Mouse (Mus musculus) lung, adult 2 months (tissue): Measurements from ENCODE around the gene Ccna2. TPM values are rescaled to one million over a fixed set of nuclear protein-coding genes. Genes with fewer than 3 reads are reported as not detected.
A peak's percentile ranks its signal among the peaks of the same experiment; 100 is the strongest.
"Not testable (repeated sequence)": the region's sequence is repeated elsewhere in the genome, so short reads cannot be mapped to it uniquely, and the experiment has no call there.

ENCODE experiments used
- DNase-seq: peaks from one replicate; pipeline ENCODE4 v3.0.0; 2022
- H3K4me1 ChIP-seq: fragments of 200-500 bp; 2 replicates; pipeline ENCODE4 v1.6.1; 2011; ENCODE audit warnings: low read length; ENCODE audit not compliant: control insufficient read depth, insufficient read depth
- H3K4me3 ChIP-seq: fragments of 200-500 bp; replicated peaks from 2 replicates; pipeline ENCODE3; 2011; ENCODE audit warnings: low read depth, mild to moderate bottlenecking, control low read depth, low read length; ENCODE audit errors: extremely low read depth
- CTCF ChIP-seq: fragments of 200-500 bp; IDR thresholded peaks from 2 replicates; pipeline ENCODE4 v1.5.1; 2011; ENCODE audit warnings: mild to moderate bottlenecking, low read length, control low read depth; ENCODE audit not compliant: insufficient read depth
- POLR2A ChIP-seq: fragments of 200-500 bp; IDR thresholded peaks from 2 replicates; pipeline ENCODE4 v1.6.1; 2011; ENCODE audit warnings: low read depth, mild to moderate bottlenecking, control low read depth, low read length, borderline replicate concordance; ENCODE audit errors: extremely low read depth
- WGBS: fragments of 180-500 bp; shearing (Covaris S2); methylation state at CpG from one replicate; pipeline ENCODE4 v1.1.7; 2018; 5-methylcytosine and 5-hydroxymethylcytosine counted together
- polyA plus RNA-seq: library from polyadenylated mRNA; depleted of rRNA; stranded (reverse); fragments of >200 nt; gene quantifications from 2 replicates; pipeline ENCODE4 v1.2.3, GENCODE M21; 2012; rRNA removed

Gene Ccna2
- 4.3 and 4.7 TPM in 2 replicates for polyA plus RNA-seq

DNA sequence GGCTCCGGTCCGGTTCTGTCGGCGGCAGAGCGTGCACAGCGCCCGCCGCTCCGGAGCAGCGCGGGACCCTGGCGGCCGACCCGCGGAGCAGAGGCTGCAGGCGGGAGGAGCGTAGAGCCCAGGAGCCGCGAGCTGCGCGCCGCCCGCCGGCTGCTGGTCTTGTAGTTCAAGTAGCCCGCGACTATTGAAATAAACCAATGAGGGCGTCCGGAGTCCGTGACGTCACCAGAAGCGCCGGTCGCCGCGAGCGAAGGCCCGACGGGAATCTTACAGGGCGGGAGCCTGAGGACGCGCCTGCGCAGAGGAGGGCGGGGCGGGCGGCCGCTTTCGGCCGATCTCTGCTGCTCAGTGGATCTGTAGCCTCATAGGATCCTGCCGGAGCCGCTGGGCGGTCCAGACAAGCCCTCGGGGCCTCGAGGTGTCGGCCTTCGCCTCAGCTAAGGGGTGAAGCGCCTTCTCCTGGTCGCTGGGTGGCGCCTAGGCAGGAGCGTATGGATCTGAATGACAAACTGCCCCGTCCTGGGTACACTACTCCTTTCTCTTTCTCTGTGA, at the start of gene Ccna2:
Ccna2 (minus strand) TSS at position 324 of the 552 bp plus-strand sequence.
- WGBS = under 1% methylated on average over 60 of the region's 60 CpGs
- peak; percentile 51; the same call in 1 of the 2 replicates for TF ChIP-seq POLR2A
- TF ChIP-seq CTCF = peak; percentile 70
- peak within 1 kb of the TSS; percentile 50 for H3K4me3 ChIP-seq
- H3K4me1 ChIP-seq = peaks cover 4% of the 10 kb centered on the region; the same call in 1 of the 2 replicates
- peak; percentile 95 for DNase-seq

DNA sequence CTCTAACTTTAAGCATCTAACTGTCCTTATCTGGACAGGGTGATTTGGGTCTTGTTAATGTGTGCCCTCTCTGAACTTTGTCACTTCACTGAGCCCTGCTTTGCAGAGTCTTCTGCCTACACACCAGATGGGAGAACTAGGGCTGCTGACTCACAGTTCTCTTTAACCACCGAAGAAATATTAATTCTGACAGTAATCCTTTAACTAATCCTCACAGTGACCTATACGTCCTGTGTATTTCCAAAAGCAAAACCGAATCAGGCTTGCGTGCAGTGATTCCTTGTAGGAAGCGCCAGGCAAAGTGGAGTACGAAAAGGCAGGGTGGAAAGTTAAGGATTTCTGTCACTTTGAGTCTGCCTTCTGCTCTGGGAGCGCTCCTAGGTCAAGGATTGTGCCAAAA, 46.2 kb upstream of the Ccna2 start:
- no peak for DNase-seq
- no peak for TF ChIP-seq CTCF
- no peak for TF ChIP-seq POLR2A
- Histone ChIP-seq H3K4me1 (no peaks in the 10 kb centered on the region), H3K4me3 (no peak overlapping the region)
- 75% methylated on average over 7 of the region's 7 CpGs for WGBS

GRCm38 (mm10) chr3:36613908-36614255, 41.9 kb upstream of the Ccna2 start:
- 0 out of 2 replicates have a peak, but pooled peaks cover 3% of the 10 kb centered on the region for H3K4me1 ChIP-seq
- no peak overlapping the region for H3K4me3 ChIP-seq
- TF ChIP-seq CTCF (no peak), POLR2A (no peak)
- no peak for DNase-seq
- WGBS = 53% methylated on average over 5 of the region's 5 CpGs

DNA sequence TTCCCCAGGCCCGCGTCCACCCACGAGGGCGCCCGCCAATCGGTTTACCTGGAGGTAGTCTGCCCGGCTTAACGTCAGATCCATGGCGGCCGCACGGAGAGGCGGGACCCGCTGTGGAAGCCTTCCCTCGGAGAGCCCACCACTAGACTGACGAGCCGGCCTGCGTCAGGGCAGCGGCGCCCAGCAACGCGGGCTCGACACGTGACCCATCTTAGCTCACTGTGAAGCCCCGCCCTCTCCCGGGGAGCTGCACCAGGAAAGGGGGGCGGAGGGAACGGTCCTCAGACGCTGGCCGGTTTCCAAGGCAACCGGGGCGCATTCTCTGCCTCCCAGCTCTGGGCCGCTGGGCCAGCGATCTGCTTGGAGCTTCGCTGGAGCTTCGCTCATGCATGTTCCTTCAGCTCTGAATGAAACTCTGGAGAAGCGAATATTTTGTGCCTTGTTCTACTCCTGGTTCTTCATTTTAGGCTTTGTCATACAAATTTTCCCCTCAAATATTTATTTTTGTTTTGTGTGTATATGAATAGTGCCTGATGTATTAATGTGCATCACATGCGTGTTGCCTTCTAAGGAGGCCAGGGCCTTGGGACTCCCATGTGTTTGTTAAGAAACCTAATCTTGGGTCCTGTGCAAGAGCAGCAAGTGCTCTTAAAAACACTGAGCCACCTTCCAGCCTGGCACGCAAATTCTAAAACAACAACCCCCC, 41.4 kb upstream of the Ccna2 start, which contains the start of gene Bbs7:
Bbs7 (minus strand) TSS at position 276 of the 706 bp plus-strand sequence.
- TF ChIP-seq CTCF = no peak
- TF ChIP-seq POLR2A = peak; percentile 56; the same call in 1 of the 2 replicates
- peak within 1 kb of the TSS; percentile 75 for H3K4me3 ChIP-seq
- H3K4me1 ChIP-seq = 0 out of 2 replicates have a peak, but pooled peaks cover 3% of the 10 kb centered on the region
- WGBS = 2% methylated on average over 38 of the region's 38 CpGs
- DNase-seq = peak; percentile 84

- TF ChIP-seq POLR2A (no peak), CTCF (no peak)
- peak overlapping the region; percentile 75 for H3K4me3 ChIP-seq
- 7% methylated on average over 6 of the region's 6 CpGs for WGBS
- no peak for DNase-seq
- H3K4me1 ChIP-seq = 0 out of 2 replicates have a peak, but pooled peaks cover 3% of the 10 kb centered on the region
Measured at GRCm38 (mm10) chr3:36612687-36613086, 40.7 kb upstream of the Ccna2 start.

DNA sequence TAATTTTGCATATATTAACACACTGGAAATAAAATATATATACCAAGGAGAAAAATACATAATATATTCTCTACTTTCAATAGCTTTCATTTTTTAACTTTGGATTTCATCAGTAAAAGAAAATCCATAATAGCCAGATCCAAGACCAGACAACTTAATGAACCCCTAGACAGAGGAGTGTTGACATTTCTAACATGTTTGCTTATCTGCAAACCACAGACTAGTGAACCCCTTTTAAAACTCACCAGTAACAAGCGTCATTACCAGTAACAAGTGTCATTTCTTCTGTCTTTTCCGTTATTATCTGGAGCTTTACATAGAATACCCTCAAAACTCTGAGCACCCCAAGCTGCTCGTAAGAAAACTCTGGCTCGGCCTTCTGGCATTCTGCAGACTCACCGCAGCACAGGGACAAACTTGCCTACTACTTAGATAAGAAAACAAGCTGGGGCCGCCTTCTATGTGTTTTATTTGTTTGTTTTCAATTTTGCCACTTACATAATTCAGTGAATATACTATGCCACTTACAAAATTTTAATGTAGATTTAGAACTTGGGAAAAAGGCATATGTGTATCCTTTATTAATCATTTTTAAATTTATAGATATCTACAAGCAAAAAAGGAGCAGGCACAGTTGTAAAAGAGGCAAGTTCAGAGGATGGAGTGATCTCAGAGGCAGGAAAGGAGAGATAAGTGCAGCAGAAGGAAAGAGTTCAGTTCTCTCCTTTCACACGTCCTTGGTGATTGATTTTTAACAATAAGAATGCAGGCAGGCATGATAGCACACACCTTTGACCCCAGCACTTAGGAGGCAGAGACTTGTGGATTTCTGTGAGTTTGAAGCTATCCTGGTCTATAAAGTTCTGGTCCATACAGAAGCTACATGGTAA, 34.2 kb upstream of the Ccna2 start:
- WGBS = 85% methylated on average over 7 of the region's 7 CpGs
- no peaks in the 10 kb centered on the region for H3K4me1 ChIP-seq
- no peak for DNase-seq
- H3K4me3 ChIP-seq = no peak overlapping the region
- no peak for TF ChIP-seq CTCF
- no peak for TF ChIP-seq POLR2A

DNA sequence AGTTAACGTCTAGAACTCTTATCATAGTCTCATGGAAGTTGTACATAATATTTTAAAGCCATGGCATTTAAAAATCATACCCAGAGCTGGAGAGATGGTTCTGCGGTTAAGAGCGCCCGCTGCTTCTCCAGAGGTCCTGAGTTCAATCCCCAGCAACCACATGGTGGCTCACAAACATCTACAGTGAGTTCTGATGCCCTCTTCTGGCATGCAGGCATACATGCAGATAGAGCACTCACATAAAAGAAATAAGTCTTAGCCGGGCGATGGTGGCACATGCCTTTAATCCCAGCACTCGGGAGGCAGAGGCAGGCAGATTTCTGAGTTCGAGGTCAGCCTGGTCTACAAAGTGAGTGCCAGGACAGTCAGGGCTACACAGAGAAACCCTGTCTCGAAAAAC, 27.8 kb upstream of the Ccna2 start:
- not testable (repeated sequence) for DNase-seq, H3K4me3 ChIP-seq, H3K4me1 ChIP-seq
- 86% methylated on average over 8 of the region's 9 CpGs for WGBS

DNA sequence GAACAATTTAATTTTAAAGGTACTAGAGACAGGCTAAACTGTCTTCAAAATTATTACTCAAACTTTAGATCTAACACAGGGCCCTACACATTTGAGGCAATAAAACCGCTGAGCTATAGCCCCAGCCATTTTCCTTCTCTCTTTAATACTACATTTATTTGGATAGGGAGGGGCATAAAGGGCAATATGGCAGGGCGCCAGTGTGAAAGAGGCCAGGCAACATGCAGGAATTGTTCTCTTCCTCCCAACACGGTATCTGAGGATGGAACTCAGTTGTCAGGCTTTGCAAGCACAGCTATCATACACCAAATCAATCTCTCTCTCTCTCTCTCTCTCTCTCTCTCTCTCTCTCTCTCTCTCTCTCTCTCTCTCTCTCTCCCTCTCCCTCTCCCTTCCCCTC, 26.9 kb upstream of the Ccna2 start:
- WGBS = 48% methylated on average over 3 of the region's 3 CpGs
- Histone ChIP-seq H3K4me1 (no peaks in the 10 kb centered on the region), H3K4me3 (no peak overlapping the region)
- no peak for DNase-seq
- no peak for TF ChIP-seq POLR2A
- TF ChIP-seq CTCF = no peak

GRCm38 (mm10) chr3:36571361-36571826, 556 bp downstream of the Ccna2 start:
- H3K4me1 ChIP-seq = peaks cover 4% of the 10 kb centered on the region; the same call in 1 of the 2 replicates
- H3K4me3 ChIP-seq = peak overlapping the region; percentile 44
- TF ChIP-seq POLR2A (no peak), CTCF (no peak)
- WGBS = under 1% methylated on average over 46 of the region's 46 CpGs
- DNase-seq = no peak
